Mouse (Mus musculus): Measurements from ENCODE around the gene Foxa1.

Gene Foxa1

GRCm38 (mm10) chr12:57539551-57539985 is 7.1 kb downstream of the Foxa1 start:
- no peak for DNase-seq

- DNase-seq: no peak
These were observed 7.8 kb downstream of the Foxa1 start for GRCm38 (mm10) chr12:57538588-57539550.

DNA sequence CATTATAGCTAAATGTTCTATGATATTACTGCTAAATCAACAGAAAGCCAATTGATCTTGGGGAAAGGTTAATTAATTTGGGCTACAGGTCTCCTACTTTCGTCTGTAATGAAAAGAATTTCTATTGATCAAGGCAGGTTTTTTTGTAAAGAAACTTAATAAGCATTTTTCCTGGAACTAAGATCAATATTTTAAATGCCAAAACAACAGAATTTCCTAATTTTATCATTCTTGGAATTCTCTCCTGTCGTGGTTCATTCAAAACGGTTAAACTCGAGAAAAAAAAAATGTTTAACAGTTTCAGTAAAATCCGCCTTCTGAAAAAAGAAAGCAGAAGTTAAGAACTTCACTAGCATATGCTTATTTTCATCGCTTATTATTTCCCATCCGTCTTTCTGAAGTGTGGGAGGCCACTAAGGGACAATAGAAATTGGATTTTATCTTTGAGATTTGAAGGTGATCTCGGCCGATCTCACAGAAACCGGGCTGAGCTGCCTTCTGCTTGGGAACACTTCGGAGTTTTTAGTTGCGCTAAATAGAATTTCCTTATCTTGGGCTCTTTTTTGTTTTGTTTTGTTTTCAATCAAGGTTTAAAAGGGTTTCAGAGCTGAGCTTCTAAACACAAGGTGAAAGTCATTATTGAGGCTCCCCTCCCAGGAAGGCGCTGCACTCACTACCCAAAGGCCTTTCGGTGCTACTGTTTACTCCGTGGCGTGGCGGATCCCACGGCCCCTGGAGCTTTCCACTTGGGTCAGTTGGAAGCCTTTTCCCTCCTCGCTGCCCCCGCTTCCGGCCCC is 8.7 kb downstream of the Foxa1 start:
- DNase-seq: no peak

GRCm38 (mm10) chr12:57536909-57537670 is 9.6 kb downstream of the Foxa1 start:
- DNase-seq: no peak

DNA sequence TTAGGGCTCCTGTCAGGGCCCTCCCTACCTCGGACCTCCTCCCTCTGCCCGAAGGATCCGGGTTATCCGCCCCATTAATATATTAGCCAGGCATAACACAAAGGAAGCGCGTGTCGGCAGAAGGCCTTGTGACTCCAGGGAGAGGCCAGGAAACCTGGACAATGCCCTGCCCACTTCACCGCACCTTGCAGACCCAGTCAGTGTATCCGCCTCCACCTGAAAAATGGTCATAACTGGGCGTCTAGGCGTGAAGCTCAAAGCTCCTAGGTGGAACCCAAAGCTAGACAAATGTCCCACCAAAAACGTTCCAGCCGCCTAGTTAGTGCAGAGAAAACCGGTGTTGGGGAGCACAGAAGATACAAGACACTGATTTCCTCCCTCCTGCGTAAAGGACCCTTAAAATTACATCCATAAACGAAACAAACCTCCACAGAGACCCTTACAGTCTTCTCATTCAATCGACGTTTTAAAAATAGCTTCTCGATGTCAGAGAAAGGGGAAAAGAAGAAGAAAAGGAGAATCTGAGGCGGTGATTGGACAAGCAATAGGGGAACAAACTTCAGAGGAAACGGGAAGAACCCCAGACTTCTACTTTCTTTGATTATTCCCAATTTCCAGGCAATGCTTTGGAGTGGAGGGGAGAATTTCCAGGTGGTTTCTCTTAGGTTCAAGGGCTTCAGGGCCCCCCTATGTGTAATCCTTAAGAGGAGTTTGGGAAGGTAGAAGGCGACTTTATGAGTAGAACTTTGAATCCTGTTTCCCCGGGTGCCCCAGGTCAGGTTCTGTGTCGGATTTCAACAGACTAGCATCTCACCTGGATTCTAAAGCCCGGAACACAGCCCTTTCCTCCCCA is 10.4 kb downstream of the Foxa1 start:
- no peak for DNase-seq

DNA sequence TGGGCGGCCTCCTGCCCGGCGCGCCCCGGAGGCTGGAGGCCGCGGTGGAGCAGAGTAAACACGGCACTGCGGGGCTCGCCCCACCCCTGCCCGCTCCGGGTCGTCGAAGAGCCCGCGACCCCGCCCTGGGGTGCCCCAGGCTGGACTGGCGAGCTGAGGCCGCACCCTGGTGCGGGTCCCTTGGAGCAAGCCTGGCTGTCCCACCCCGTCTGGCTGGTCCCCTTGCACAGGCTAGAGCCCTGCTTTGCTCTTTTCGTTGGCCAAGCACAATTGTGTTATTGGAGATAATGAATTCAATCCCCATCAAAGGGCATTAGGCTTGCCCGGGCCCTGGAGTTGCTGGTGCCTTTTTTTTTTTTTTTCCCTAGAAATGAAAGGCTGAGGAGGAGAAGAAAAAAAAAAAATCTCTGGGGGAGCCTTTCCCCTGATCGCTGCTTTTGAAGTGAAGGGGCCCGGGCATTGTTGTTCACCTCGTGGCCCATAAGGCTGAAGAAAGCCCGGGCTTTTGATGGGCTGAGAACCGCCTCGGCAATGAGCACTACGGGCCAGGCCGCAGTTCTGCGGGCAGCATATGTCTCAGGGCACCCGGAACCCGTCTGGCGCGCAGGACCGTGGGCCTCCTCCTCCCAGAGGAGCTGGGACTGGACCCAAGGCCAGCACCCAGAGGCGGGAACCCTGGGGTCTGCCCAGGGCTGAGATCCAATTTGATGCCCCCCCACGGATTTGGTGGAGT is 11.7 kb downstream of the Foxa1 start:
- DNase-seq: no peak

DNA sequence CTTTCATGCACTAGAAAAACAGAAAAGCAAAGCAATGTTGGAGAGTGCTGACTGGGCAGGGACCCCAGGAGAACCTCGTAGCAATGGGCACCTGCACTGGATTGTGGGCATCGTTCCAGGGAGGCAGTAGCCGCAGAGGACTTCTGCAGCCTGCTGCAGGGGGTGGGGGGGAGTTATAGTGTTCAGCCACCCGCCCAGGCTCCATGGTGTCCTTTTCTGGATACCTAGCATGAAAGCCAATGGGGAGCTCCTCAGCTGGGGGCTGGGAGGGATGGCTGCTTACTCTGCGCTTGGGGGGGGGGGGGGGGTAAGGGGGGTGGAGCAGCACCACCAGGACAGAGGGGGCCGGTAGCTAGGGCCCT is 12.2 kb downstream of the Foxa1 start:
- no peak for DNase-seq

DNA sequence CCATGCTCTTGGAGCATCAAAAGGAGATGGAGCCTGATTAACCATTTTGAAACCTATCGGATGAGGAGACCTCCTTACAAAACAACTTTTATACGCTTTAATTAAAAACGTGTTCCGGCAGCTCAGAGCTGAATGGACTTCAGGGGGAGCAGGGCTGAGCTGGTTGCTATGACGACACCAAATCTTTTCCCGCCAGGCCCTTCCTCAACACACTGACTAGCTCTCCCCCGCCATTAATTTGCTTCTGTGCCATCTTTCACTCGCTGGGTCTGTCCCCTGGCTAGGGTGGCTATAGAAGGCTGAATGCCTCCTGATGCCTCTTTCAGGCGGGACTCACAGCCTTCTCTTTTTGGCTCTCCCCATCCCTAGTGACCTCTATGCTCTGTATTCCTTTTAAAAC is 16.2 kb downstream of the Foxa1 start:
- DNase-seq: no peak

DNA sequence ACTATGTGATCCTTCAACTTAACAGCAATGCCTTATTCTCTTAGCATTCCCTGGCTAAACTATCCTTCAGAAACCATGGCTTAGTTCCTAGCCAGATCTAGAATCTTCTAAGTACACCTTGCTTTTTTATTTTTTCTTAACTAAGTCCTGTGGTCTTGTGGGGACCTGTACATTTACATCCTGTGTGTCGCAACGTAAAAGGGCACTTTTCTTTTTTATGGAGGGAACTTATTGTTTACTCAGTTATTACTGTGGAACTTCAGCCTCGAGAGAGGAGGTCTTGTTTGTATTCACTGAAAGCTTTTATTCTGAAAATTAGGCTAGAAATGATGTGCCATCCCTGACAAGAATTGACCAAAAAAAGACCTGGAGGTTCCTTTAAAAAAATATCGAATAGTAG is 18.4 kb downstream of the Foxa1 start:
- no peak for DNase-seq

- no peak for DNase-seq
These were observed 30.9 kb downstream of the Foxa1 start for GRCm38 (mm10) chr12:57515702-57516377.

GRCm38 (mm10) chr12:57514552-57514951 is 32.2 kb downstream of the Foxa1 start:
- DNase-seq: no peak

GRCm38 (mm10) chr12:57511560-57511959 is 35.2 kb downstream of the Foxa1 start:
- DNase-seq: no peak

DNA sequence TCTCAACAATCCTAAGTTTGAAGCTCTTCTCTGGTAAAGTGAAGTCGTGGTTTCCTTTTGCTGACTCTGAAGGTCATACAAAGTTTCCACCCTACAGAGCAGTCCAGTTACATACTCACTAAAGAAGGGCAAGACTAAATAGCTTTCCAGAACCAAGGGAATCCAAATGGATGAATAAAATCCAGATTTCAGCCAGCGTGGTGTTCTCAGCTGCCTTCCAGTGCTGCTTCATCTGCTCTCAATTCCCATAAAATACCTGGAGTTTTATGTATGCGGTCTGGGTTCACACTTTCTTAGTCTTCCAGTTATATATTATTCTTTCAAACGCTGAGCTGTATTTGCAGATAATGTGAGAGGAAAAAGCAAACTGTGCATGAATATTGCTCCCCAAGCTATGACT is 35.6 kb downstream of the Foxa1 start:
- no peak for DNase-seq

GRCm38 (mm10) chr12:57509726-57510125 is 37.0 kb downstream of the Foxa1 start:
- DNase-seq: no peak

DNA sequence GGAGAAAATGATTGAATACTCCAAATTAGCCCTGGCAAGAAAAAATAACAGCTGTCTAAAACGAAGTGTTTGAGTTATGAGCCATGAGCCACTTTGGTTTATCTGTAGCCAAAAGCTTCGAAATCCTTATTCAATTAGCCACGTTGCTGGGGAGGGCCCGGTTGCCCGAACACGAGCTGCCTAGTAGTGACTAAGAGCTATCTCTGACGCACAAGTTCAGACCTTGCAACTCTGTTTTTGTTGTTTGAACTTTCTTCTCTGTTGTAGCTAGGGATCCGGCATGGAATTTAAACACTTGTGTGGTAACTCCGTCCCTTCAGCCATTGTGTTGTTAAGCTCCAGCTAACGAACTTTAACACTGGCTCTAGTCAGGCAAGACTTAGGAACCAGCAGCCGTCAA is 37.8 kb downstream of the Foxa1 start:
- DNase-seq: no peak

DNA sequence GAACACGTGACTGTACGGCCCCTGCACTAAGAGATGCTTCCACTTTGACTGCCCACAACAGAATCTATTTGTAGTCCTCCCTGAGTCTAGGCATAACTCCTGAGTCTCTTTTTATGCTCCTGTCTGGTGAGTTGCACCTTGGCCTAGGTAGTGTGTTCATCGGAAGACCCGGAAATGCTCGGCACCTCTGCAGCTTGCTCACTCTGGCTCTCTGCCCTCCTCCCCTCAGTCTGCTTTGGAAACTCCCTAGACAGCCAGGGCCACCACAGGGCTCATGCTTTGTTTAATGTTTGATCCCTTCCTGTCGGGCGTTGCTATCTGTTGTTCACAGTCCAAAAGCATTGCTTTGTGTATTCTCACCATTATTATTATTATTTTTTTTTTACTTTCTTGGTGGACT is 41.4 kb downstream of the Foxa1 start:
- no peak for DNase-seq

- no peak for DNase-seq
These were observed 46.5 kb downstream of the Foxa1 start for GRCm38 (mm10) chr12:57500246-57500645.

GRCm38 (mm10) chr12:57496347-57497119 is 50.2 kb downstream of the Foxa1 start:
- no peak for DNase-seq

Data from thymus, adult 18-20 months (tissue).